Mouse (Mus musculus) liver, embryonic 14.5 days (tissue): ENCODE data around the gene Baiap2l2. TPM values are rescaled to one million over a fixed set of nuclear protein-coding genes. Genes with fewer than 3 reads are reported as not detected.

Experiments
- ATAC-seq: fragments of 200-750 bp; cut with Nextera tagmentation; 2 replicates; pipeline ENCODE4 v1.8.0; 2017; ENCODE audit warnings: moderate number of reproducible peaks, mild to moderate bottlenecking, moderate library complexity; ENCODE audit not compliant: insufficient read depth
- DNase-seq, 3 experiments: peaks; one replicate each; pipeline ENCODE4 v3.0.0-alpha.2; 2012 to 2013; ENCODE audit warnings: low read depth in 3 of 3, low spot score in 3 of 3
- H3K27ac ChIP-seq: fragments of 300-500 bp; sonication (generic); 2 replicates; pipeline ENCODE4 v1.5.1; 2014; ENCODE audit warnings: moderate library complexity, mild to moderate bottlenecking, control low read depth, inconsistent platforms
- H3K27me3 ChIP-seq: fragments of 300-500 bp; sonication (generic); 2 replicates; pipeline ENCODE4 v1.6.1; 2014; ENCODE audit warnings: mild to moderate bottlenecking, low read length, moderate library complexity; ENCODE audit not compliant: control insufficient read depth, insufficient read depth
- H3K36me3 ChIP-seq: fragments of 300-500 bp; sonication (generic); replicated peaks from 2 replicates; pipeline ENCODE4 v1.6.1; 2014; ENCODE audit warnings: low read depth; ENCODE audit not compliant: control insufficient read depth, insufficient read depth
- H3K4me1 ChIP-seq, 2 experiments: fragments of 200-500 bp in 1 of 2; fragments of 300-500 bp in 1 of 2; sonication (generic) in 1 of 2; replicated peaks; 2 replicates each; pipeline ENCODE4 v1.6.1; 2012 to 2014; ENCODE audit warnings: antibody characterized with exemption in 1 of 2, inconsistent platforms in 1 of 2, low read length in 1 of 2; ENCODE audit not compliant: control insufficient read depth in 2 of 2, insufficient read depth in 2 of 2
- H3K4me2 ChIP-seq: fragments of 300-500 bp; sonication (generic); 2 replicates; pipeline ENCODE4 v1.6.1; 2014; ENCODE audit warnings: low read depth, mild to moderate bottlenecking, control low read depth, moderate library complexity
- H3K4me3 ChIP-seq, 2 experiments: fragments of 200-500 bp in 1 of 2; fragments of 300-500 bp in 1 of 2; sonication (generic) in 1 of 2; 2 replicates each; pipeline ENCODE4 v1.5.1; 2012 to 2014; ENCODE audit warnings: low read depth in 2 of 2, low read length in 2 of 2, mild to moderate bottlenecking in 2 of 2, control low read depth in 1 of 2, inconsistent platforms in 1 of 2, moderate library complexity in 1 of 2; ENCODE audit not compliant: insufficient read depth in 1 of 2
- H3K9ac ChIP-seq: fragments of 300-500 bp; sonication (generic); replicated peaks from 2 replicates; pipeline ENCODE4 v1.6.1; 2014; ENCODE audit warnings: mild to moderate bottlenecking, control low read depth, moderate library complexity
- H3K9me3 ChIP-seq: fragments of 300-500 bp; sonication (generic); 2 replicates; pipeline ENCODE4 v1.6.1; 2016; ENCODE audit warnings: low read length, mixed read lengths; ENCODE audit not compliant: control insufficient read depth
- CTCF ChIP-seq: IDR thresholded peaks from 2 replicates; pipeline ENCODE4 v1.5.1; 2016; ENCODE audit warnings: antibody characterized with exemption, low read depth, control low read depth
- EP300 ChIP-seq: IDR thresholded peaks from 2 replicates; pipeline ENCODE4 v1.6.1; 2016; ENCODE audit warnings: antibody characterized with exemption, low read depth
- WGBS: fragments of 180-500 bp; shearing (Covaris S2); extraction: QIAGEN DNeasy Blood & Tissue Kit; methylation state at CpG from one replicate; pipeline ENCODE4 v1.1.7; 2014; ENCODE audit not compliant: insufficient replicate concordance; 5-methylcytosine and 5-hydroxymethylcytosine counted together
- polyA plus RNA-seq, 2 experiments: library from polyadenylated mRNA; depleted of rRNA in 1 of 2; stranded (reverse) in 1 of 2; unstranded in 1 of 2; fragments of >200 nt; fragmentation: Nextera tagmentation in 1 of 2; extraction: Ambion mirVana in 1 of 2; gene quantifications; 2 replicates each; pipeline versions ENCODE4 v1.2.1 to v1.2.3; 2012 to 2014

Baiap2l2 gene
- polyA plus RNA-seq (2012; rRNA removed) (3.9 and 7.9 TPM in 2 replicates), polyA plus RNA-seq (2014; fragmentation: Nextera tagmentation; extraction: Ambion mirVana) (1.2 and 1.9 TPM in 2 replicates)

DNA sequence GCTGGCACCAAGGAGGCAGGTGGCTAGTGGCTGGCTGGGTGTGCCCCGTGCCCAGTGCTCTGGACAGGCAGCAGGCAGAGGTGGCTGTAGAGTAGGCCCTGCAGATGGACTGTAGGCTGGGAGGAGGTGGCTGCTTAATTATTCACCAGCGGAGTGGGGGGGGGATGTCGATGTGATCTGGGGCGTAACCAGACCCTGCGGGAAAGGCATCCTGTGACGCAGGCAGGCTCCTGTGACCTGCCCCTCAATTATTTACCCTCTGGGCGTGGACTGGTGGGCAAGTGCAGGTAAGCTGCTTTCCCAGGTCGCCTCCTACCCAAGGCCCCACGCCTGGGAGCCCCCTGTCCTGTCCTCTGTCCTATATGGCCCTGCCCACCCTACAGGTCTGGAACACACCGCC, at the start of gene Baiap2l2:
Baiap2l2 (minus strand) TSS at position 139 of the 400 bp plus-strand sequence.
- 49% methylated on average over 10 of the region's 10 CpGs for WGBS
- peak within 1 kb of the TSS in 1 of 2 experiments; percentile 21; a peak in 1 of 4 replicates for H3K4me3 ChIP-seq
- no peak for DNase-seq
- no peak within 1 kb of the TSS for H3K27ac ChIP-seq
- ATAC-seq = no peak
- TF ChIP-seq CTCF = no peak
- no peak for TF ChIP-seq EP300
- H3K36me3 ChIP-seq = no peaks in the 10 kb centered on the region
- no peaks in the 10 kb centered on the region for H3K9me3 ChIP-seq
- H3K4me2 ChIP-seq = peak within 1 kb of the TSS; percentile 39
- peaks cover 15 to 17% of the 10 kb centered on the region in 2 experiments for H3K4me1 ChIP-seq
- no peak within 1 kb of the TSS for H3K9ac ChIP-seq
- no peaks in the 10 kb centered on the region for H3K27me3 ChIP-seq

DNA sequence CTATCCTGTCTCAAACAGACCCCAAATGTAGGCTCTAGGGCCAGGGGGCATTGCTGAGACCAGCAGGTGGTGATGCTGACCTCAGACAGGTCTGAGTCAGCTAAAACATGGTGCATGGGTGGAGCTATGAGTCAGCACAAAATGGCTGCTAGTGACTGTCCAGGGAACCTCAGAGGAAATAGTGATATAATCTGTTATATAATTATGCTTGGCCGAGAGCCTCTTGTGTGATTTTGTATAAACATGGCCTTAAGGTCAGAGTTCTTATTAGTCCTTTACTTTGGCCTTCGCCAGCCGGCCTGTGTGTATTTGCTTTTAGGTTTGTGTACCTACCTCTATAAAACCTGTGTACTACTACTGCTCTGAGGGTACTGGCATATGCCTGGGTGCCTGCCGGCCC, 48.1 kb upstream of the Baiap2l2 start:
- no peaks in the 10 kb centered on the region for H3K9me3 ChIP-seq
- no peak for DNase-seq
- H3K4me2 ChIP-seq = 0 out of 2 replicates have a peak overlapping the region, but pooled peaks have one; percentile 13
- H3K27ac ChIP-seq = peak overlapping the region; percentile 56
- peak; percentile 65; the same call in 1 of the 2 replicates for ATAC-seq
- H3K9ac ChIP-seq = no peak overlapping the region
- H3K4me3 ChIP-seq = no peak overlapping the region
- H3K36me3 ChIP-seq = no peaks in the 10 kb centered on the region
- 53% methylated on average over 4 of the region's 4 CpGs for WGBS
- peaks cover 9 to 22% of the 10 kb centered on the region in 2 experiments for H3K4me1 ChIP-seq
- no peaks in the 10 kb centered on the region for H3K27me3 ChIP-seq
- TF ChIP-seq CTCF (peak; percentile 18; the same call in 1 of the 2 replicates), EP300 (no peak)

DNA sequence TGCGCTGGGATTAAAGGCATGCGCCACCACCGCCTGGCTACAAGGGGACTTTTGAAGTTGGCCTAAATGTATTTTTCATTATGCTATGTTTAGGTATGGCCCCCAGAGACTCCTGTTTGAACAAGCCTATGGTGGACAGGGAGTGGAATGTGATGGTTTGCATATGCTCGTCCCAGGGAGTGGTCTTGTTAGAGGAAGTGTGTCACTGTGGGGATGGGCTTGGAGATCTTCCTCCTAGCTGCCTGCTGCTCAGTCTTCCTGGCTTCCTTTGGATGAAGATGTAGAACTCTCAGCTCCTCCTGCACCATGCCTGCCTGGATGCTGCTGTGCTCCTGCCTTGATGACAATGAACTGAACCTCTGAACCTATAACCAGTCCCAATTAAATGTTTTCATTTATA, 45.2 kb upstream of the Baiap2l2 start:
- Histone ChIP-seq H3K4me1 (peaks cover 14 to 39% of the 10 kb centered on the region in 2 experiments), H3K27ac (no peak overlapping the region), H3K36me3 (no peaks in the 10 kb centered on the region), H3K4me2 (no peak overlapping the region), H3K4me3 (no peak overlapping the region), H3K9me3 (no peaks in the 10 kb centered on the region), H3K9ac (no peak overlapping the region), H3K27me3 (no peaks in the 10 kb centered on the region)
- no peak for TF ChIP-seq CTCF
- TF ChIP-seq EP300 = no peak
- ATAC-seq (no peak), DNase-seq (no peak)
- 61% methylated on average over 4 of the region's 4 CpGs for WGBS

DNA sequence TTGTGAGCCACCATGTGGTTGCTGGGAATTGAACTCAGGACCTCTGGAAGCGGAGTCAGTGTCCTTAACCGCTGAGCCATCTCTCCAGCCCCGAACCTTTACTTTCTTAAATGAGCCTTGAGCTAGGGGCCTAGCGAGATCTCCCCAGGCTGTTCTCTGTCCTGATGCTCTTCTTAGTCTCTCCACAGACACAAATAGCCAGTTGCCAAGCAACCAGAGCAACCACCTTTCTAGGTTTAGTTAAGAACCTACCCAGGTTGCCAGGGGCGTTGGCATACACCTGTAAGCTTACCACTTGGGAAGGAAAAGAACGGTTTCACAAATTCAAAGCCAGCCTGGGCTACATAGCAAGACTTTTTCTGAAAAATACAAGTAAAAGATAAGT, 44.6 kb upstream of the Baiap2l2 start:
- peaks cover 14 to 38% of the 10 kb centered on the region in 2 experiments for H3K4me1 ChIP-seq
- 78% methylated on average over 6 of the region's 6 CpGs for WGBS
- no peaks in the 10 kb centered on the region for H3K36me3 ChIP-seq
- H3K4me2 ChIP-seq = no peak overlapping the region
- H3K9ac ChIP-seq = no peak overlapping the region
- DNase-seq (no peak), ATAC-seq (no peak)
- no peaks in the 10 kb centered on the region for H3K9me3 ChIP-seq
- TF ChIP-seq EP300 = no peak
- TF ChIP-seq CTCF = no peak
- H3K4me3 ChIP-seq = no peak overlapping the region
- no peaks in the 10 kb centered on the region for H3K27me3 ChIP-seq
- no peak overlapping the region for H3K27ac ChIP-seq

DNA sequence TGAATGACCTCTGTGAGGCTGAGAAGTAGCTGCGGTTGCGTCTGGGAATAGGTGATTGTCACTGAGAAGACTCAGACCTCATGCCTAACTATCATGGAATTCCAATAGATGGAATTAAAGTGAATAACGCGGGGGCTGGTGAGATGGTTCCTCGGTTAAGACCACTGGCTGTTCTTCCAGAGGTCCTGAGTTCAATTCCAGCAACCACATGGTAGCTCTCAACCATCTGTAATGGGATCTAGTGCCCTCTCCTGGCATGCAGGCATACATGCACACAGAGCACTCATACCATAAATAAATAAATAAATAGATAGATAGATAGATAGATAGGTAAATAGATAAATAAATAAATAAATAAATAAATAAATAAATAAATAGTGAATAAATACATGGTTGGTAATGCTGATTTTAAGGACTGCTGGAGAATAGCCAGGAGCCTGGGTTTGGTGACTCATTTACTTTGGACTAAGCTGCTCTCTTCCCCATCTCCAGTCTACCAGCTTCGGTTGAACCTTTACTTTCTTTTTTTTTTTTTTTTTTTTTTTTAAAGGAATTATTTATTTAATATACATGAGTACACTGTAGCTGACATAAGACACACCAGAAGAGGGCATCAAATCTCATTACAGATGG, 44.1 kb upstream of the Baiap2l2 start:
- peaks cover 14 to 40% of the 10 kb centered on the region in 2 experiments for H3K4me1 ChIP-seq
- no peak overlapping the region for H3K27ac ChIP-seq
- no peak overlapping the region for H3K4me2 ChIP-seq
- H3K9ac ChIP-seq = no peak overlapping the region
- 85% methylated on average over 6 of the region's 6 CpGs for WGBS
- no peaks in the 10 kb centered on the region for H3K36me3 ChIP-seq
- no peaks in the 10 kb centered on the region for H3K9me3 ChIP-seq
- DNase-seq = no peak
- H3K27me3 ChIP-seq = no peaks in the 10 kb centered on the region
- TF ChIP-seq EP300 (no peak), CTCF (peak; percentile 50)
- H3K4me3 ChIP-seq = no peak overlapping the region
- ATAC-seq = no peak
